Mouse (Mus musculus) limb, embryonic 11.5 days (tissue): ENCODE results near the gene Topbp1. TPM values are rescaled to one million over a fixed set of nuclear protein-coding genes. Genes with fewer than 3 reads are reported as not detected.
"Not testable (repeated sequence)": the region's sequence is repeated elsewhere in the genome, so short reads cannot be mapped to it uniquely, and the experiment has no call there.

Experiments used
- ATAC-seq: fragments of 200-750 bp; cut with Nextera tagmentation; 2 replicates; pipeline ENCODE4 v1.8.0; 2017; ENCODE audit warnings: low read depth; ENCODE audit not compliant: insufficient number of reproducible peaks, low FRiP score, low TSS enrichment
- DNase-seq: peaks from one replicate; pipeline ENCODE4 v3.0.0-alpha.2; 2015; ENCODE audit warnings: low spot score
- H3K27ac ChIP-seq: fragments of 300-500 bp; sonication (generic); replicated peaks from 2 replicates; pipeline ENCODE4 v1.5.1; 2014; ENCODE audit warnings: low read depth, mild to moderate bottlenecking, low read length
- H3K27me3 ChIP-seq: fragments of 300-500 bp; sonication (generic); 2 replicates; pipeline ENCODE4 v1.6.1; 2014; ENCODE audit warnings: mild to moderate bottlenecking, low read length, mixed read lengths; ENCODE audit not compliant: control insufficient read depth, insufficient read depth
- H3K36me3 ChIP-seq: fragments of 300-500 bp; sonication (generic); 2 replicates; pipeline ENCODE4 v1.6.1; 2014; ENCODE audit warnings: mild to moderate bottlenecking, low read length, moderate library complexity, mixed read lengths; ENCODE audit not compliant: control insufficient read depth, insufficient read depth
- H3K4me1 ChIP-seq: fragments of 300-500 bp; sonication (generic); 2 replicates; pipeline ENCODE4 v1.6.1; 2014; ENCODE audit warnings: low read length, mixed read lengths; ENCODE audit not compliant: control insufficient read depth, insufficient read depth
- H3K4me2 ChIP-seq: fragments of 300-500 bp; sonication (generic); 2 replicates; pipeline ENCODE4 v1.6.1; 2014; ENCODE audit warnings: low read depth, mild to moderate bottlenecking, moderate library complexity; ENCODE audit not compliant: severe bottlenecking
- H3K4me3 ChIP-seq: fragments of 300-500 bp; sonication (generic); 2 replicates; pipeline ENCODE4 v1.5.1; 2014; ENCODE audit warnings: low read depth, low read length
- H3K9ac ChIP-seq: fragments of 300-500 bp; sonication (generic); 2 replicates; pipeline ENCODE4 v1.6.1; 2014; ENCODE audit warnings: mild to moderate bottlenecking, low read length
- H3K9me3 ChIP-seq: fragments of 300-500 bp; sonication (generic); 2 replicates; pipeline ENCODE4 v1.6.1; 2016; ENCODE audit warnings: low read length; ENCODE audit not compliant: control insufficient read depth
- WGBS: fragments of 180-500 bp; shearing (Covaris S2); extraction: QIAGEN DNeasy Blood & Tissue Kit; methylation state at CpG from one replicate; pipeline ENCODE4 v1.1.7; 2014; 5-methylcytosine and 5-hydroxymethylcytosine counted together
- polyA plus RNA-seq: library from polyadenylated mRNA; unstranded; fragments of >200 nt; fragmentation: Nextera tagmentation; extraction: Ambion mirVana; gene quantifications from 2 replicates; pipeline ENCODE4 v1.2.1, GENCODE M21; 2014

Gene Topbp1
- polyA plus RNA-seq, 1 experiment from 2014 or later = 83.1 TPM

DNA sequence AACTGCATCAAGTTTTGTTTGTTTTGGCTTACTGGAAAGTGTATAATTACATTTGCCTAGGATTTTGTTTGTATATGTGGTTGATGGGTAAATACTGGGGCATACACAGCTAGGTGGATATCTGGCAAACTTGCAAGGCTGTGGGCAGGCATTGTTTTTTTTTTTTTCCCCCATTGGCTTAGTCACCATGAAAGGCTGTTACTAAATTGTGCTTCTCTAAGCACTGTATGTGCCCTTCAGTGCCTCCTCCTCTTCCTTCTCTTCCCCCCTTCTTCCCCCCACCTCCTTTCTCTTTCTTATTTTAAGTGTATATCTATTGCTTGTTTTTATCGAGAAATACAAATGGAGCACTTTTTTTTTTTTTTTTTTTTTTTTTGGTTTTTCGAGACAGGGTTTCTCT, 19.7 kb downstream of the Topbp1 start:
- no peak for ATAC-seq
- Histone ChIP-seq H3K4me2 (no peak overlapping the region), H3K9ac (no peak overlapping the region), H3K4me3 (no peak overlapping the region), H3K4me1 (no peaks in the 10 kb centered on the region), H3K27ac (no peak overlapping the region), H3K27me3 (no peaks in the 10 kb centered on the region), H3K36me3 (peaks cover 47% of the 10 kb centered on the region), H3K9me3 (no peaks in the 10 kb centered on the region)
- no peak for DNase-seq
- 100% methylated on average over 1 of the region's 2 CpGs for WGBS

DNA sequence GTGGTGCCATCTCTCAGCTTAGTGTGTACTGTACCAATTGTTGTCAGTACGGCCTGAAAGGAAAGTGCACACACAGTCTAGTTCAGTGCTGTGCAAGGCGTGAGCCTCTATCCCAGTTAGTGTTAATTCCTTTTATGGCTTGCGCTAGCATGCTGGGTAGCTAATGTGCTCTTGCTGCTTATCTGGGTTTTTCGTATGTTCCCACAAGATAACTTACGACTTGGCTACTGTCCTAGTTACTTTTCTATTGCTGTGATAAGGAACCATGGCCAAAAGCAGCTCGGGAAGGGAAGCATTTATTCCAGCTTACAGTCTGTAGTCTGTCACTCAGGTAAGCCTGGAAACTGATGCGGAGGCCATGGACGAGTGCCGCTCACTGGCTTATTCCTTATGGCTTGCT, 21.4 kb downstream of the Topbp1 start:
- H3K4me1 ChIP-seq = no peaks in the 10 kb centered on the region
- WGBS = 89% methylated on average over 9 of the region's 9 CpGs
- H3K9ac ChIP-seq = no peak overlapping the region
- H3K9me3 ChIP-seq = no peaks in the 10 kb centered on the region
- DNase-seq (no peak), ATAC-seq (no peak)
- H3K27me3 ChIP-seq = no peaks in the 10 kb centered on the region
- H3K27ac ChIP-seq = no peak overlapping the region
- H3K4me3 ChIP-seq = no peak overlapping the region
- peaks cover 40% of the 10 kb centered on the region for H3K36me3 ChIP-seq
- no peak overlapping the region for H3K4me2 ChIP-seq

DNA sequence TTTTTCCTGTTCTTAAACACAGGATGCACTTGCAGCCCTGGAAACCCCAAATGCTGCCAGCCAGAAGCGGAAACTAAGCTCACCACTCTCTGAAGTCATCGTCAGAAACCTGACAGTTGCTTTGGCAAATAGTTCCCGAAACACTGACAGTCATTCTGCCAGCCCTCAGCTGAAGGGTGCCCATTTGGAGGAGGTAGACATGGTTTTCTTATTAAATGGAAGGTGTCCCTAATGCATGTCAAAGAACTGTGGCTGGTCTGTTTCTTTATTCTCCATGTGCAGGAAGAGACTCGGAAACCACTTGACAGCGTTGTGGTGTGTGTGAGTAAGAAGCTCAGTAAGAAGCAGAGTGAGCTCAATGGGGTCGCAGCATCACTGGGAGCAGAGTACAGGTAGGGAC, 27.6 kb downstream of the Topbp1 start:
- peaks cover 30% of the 10 kb centered on the region for H3K36me3 ChIP-seq
- no peak for ATAC-seq
- no peaks in the 10 kb centered on the region for H3K4me1 ChIP-seq
- 91% methylated on average over 6 of the region's 6 CpGs for WGBS
- no peak overlapping the region for H3K9ac ChIP-seq
- no peak overlapping the region for H3K27ac ChIP-seq
- H3K4me3 ChIP-seq = no peak overlapping the region
- no peak for DNase-seq
- H3K9me3 ChIP-seq = no peaks in the 10 kb centered on the region
- H3K27me3 ChIP-seq = no peaks in the 10 kb centered on the region
- H3K4me2 ChIP-seq = no peak overlapping the region

DNA sequence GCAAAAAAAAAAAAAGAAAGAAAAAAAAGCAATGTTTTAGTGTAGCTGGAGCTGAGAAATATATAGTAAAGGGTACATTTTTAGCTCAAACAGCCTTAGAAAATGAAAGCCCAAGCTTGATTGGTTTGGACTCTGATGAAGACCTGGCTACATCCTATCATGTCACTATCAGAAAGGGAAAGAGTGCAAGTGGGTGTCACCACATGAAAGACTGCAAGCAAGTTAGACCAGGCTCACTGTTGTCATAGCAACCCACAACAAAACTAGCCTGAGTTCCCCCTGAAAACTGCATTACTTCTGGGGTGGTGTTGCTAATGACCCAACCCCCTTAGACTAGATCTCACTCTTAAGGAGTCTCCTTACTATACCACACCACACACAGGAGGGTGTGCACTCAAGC, 31.9 kb downstream of the Topbp1 start:
- ATAC-seq = no peak
- H3K4me1 ChIP-seq = no peaks in the 10 kb centered on the region
- peaks cover 37% of the 10 kb centered on the region for H3K36me3 ChIP-seq

DNA sequence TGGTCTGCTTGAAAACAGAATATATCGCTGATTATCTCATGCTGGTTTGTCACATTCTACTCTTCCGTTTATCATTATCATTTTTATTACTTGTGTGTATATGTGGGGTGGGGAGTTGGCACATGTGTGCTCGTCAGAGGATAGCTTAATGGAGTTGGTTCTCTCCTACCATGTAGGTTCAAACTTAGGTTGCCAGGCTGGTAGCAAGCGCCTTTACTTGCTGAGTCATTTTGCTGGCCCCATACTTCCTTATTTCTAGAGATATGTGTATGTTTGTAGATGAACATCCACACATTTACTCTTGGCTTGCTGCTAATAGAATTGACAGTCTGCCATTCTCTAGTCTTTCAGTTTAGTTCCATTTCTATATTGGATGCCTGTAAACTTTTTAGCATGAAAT, 42.0 kb downstream of the Topbp1 start:
- no peak overlapping the region for H3K27ac ChIP-seq
- 88% methylated on average over 4 of the region's 4 CpGs for WGBS
- no peak overlapping the region for H3K4me3 ChIP-seq
- H3K9ac ChIP-seq = no peak overlapping the region
- ATAC-seq (no peak), DNase-seq (no peak)
- peaks cover 20% of the 10 kb centered on the region for H3K36me3 ChIP-seq
- H3K27me3 ChIP-seq = no peaks in the 10 kb centered on the region
- no peaks in the 10 kb centered on the region for H3K9me3 ChIP-seq
- H3K4me1 ChIP-seq = no peaks in the 10 kb centered on the region
- no peak overlapping the region for H3K4me2 ChIP-seq

More for the DNA sequence above, 31.9 kb downstream of the Topbp1 start:
- no peak for DNase-seq
- no peaks in the 10 kb centered on the region for H3K9me3 ChIP-seq
- no peak overlapping the region for H3K4me3 ChIP-seq
- H3K4me2 ChIP-seq = no peak overlapping the region
- H3K27ac ChIP-seq = no peak overlapping the region
- no peaks in the 10 kb centered on the region for H3K27me3 ChIP-seq
- no peak overlapping the region for H3K9ac ChIP-seq

DNA sequence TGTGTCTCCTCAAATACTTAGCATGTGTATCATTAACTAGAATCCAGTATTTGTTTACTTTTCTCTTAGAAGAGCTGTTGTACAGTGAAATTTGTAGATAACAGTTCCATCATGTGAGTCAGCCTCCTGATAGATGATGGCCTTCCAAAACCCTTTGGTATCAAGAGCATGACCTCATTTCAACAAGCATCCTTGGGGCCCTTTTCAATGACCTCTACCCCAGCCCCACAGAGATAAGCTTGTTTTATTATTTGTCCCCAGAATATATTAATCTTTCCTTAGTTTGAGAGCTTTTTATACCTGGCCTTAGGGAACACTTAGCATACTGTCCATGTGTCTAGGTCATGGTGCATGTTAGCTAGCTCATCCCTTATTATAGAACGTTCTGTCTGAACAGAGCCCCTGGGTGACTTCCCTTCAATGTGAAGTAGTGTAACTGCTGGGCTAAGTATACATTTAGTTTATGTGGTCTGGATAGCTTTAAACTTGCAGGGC, 43.0 kb downstream of the Topbp1 start:
- no peak overlapping the region for H3K4me2 ChIP-seq
- H3K4me3 ChIP-seq = no peak overlapping the region
- ATAC-seq (no peak), DNase-seq (no peak)
- no peaks in the 10 kb centered on the region for H3K4me1 ChIP-seq
- H3K9me3 ChIP-seq = no peaks in the 10 kb centered on the region
- no peak overlapping the region for H3K9ac ChIP-seq
- H3K27ac ChIP-seq = no peak overlapping the region
- 86% methylated on average over 1 of the region's 1 CpGs for WGBS
- peaks cover 14% of the 10 kb centered on the region for H3K36me3 ChIP-seq
- H3K27me3 ChIP-seq = no peaks in the 10 kb centered on the region

DNA sequence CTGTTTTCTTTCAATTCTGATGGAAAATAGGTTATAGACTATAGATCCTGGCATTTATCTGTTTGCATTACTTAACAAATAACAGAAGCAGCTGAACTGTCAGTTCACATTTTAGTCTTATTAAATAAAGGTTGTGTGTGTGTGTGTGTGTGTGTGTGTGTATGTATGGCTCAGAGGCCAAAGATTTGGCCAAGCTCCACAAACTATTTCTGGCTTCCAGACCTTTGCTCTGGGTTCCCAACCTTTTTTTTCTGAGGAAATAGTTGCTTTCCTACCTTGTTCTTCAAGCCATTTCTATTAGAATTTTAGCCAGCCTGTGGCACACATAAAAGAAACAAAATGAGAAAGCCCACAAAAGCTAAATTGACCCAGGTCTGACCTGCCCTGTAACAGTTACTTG, 43.8 kb downstream of the Topbp1 start:
- Histone ChIP-seq H3K27ac (no peak overlapping the region), H3K4me1 (no peaks in the 10 kb centered on the region), H3K4me2 (no peak overlapping the region), H3K27me3 (no peaks in the 10 kb centered on the region), H3K4me3 (no peak overlapping the region), H3K9me3 (no peaks in the 10 kb centered on the region), H3K9ac (no peak overlapping the region), H3K36me3 (peaks cover 10% of the 10 kb centered on the region)
- DNase-seq = no peak
- ATAC-seq = no peak

DNA sequence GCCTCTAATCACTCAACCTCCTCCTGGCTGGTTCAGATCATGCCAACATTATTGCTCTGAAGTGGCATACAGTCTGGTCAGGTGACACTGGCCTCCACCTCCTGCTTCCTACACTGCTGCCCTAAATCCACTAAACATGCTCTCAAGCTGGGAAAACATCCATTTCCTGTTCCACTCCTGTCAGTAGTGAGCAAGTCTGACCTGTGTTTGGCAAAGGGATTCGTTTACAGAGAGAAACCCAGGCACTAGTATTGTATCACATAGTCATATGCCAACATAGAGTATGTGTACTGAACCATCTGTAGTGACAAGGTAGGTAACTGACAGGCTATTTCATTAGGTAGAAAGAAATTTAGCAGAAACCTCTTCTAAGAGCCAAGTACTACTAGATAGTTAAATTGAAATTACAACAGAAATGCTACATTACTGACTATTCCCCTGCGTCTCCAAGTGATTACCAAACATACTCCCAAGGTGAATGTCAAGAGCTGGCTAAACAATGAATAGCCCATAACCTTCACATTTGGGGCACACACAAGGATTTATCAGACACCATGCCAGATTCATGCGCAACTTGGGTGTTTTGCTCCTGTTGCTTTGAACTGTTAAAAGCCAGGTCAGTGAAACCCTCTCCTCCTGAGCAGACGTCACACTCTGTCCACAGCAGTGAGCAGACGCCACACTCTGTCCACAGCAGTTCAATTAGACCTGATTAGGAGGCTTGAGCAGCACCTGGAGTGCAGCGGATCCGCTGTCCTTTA, 48.7 kb downstream of the Topbp1 start:
- H3K4me2 ChIP-seq, H3K9me3 ChIP-seq, H3K9ac ChIP-seq, H3K27ac ChIP-seq, H3K27me3 ChIP-seq, ATAC-seq, H3K4me3 ChIP-seq, DNase-seq, H3K4me1 ChIP-seq: not testable (repeated sequence)
- WGBS = 83% methylated on average over 5 of the region's 7 CpGs
- H3K36me3 ChIP-seq = peaks cover 15% of the 10 kb centered on the region; the same call in 1 of the 2 replicates

DNA sequence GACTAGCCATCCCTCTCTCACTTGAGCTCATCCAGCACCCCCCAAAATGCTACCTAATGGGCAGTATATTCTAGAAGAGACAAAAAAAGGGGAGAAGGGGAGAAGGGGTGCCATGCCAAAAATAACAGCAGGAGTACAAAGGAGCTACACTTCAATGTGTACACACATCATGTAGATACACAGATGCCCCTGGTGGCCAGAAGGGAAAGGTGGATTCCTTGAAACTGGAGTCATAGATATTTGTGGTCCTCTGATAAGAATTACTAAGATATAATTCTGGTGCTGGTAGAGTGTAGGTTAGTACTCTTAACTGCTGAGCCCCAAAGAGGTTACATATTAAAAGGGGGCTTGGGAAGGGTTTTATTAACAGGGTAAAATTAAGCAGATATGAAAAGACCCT, 52.9 kb downstream of the Topbp1 start:
- Histone ChIP-seq H3K27ac (no peak overlapping the region), H3K36me3 (peaks cover 16% of the 10 kb centered on the region; the same call in 1 of the 2 replicates)
- ATAC-seq = no peak

More for the DNA sequence above, 52.9 kb downstream of the Topbp1 start:
- no peak overlapping the region for H3K4me2 ChIP-seq
- DNase-seq = no peak
- H3K27me3 ChIP-seq = no peaks in the 10 kb centered on the region
- no peak overlapping the region for H3K4me3 ChIP-seq
- H3K4me1 ChIP-seq = no peaks in the 10 kb centered on the region
- no peak overlapping the region for H3K9ac ChIP-seq
- no peaks in the 10 kb centered on the region for H3K9me3 ChIP-seq
